Mouse (Mus musculus): ENCODE results near the gene Plekhm1.

DNA sequence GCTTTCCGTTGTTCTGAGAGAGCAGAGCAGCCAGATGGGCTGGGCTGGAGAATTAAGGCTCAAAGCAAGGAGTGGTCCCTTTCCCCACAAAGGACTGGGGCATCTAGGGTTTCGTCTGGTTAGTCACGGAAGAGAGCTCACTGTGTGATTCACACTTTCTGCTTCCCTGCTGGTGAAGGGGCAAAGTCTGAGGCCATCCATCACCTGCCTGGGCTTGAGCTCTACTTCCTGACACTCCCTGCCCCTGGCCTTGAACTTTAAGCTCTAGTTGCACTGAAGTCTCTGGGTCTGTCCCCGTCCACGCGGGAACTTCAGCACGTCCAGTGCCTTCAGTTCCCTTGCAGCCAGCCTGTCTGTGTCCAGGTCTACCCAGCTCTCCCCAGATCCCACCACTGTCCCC lies 71.8 kb downstream of the Plekhm1 start:
- TF ChIP-seq CTCF (IDR thresholded peaks at IDR 0.05; ENCODE audit: low read depth, low read length), result no peak
- TF ChIP-seq GATA1 (IDR thresholded peaks at IDR 0.05; ENCODE audit: borderline replicate concordance, low read length), result no peak
